Mouse (Mus musculus) testis, adult 2 months (tissue): ENCODE data around the gene Gm28305. TPM values are rescaled to one million over a fixed set of nuclear protein-coding genes. Genes with fewer than 3 reads are reported as not detected.
A peak's percentile ranks its signal among the peaks of the same experiment; 100 is the strongest.

Experiments
- H3K27ac ChIP-seq: fragments of 200-500 bp; 2 replicates; pipeline ENCODE4 v1.5.1; 2012; ENCODE audit warnings: low read depth, low read length; ENCODE audit not compliant: control insufficient read depth, insufficient read depth
- H3K27me3 ChIP-seq: fragments of 200-500 bp; 2 replicates; pipeline ENCODE4 v1.6.1; 2012; ENCODE audit warnings: mild to moderate bottlenecking, low read length, moderate library complexity; ENCODE audit not compliant: control insufficient read depth, insufficient read depth
- H3K36me3 ChIP-seq: fragments of 200-500 bp; 2 replicates; pipeline ENCODE4 v1.6.1; 2012; ENCODE audit warnings: mild to moderate bottlenecking, low read length; ENCODE audit not compliant: control insufficient read depth, insufficient read depth
- H3K4me1 ChIP-seq: fragments of 200-500 bp; 2 replicates; pipeline ENCODE4 v1.6.1; 2012; ENCODE audit warnings: low read length; ENCODE audit not compliant: control insufficient read depth, insufficient read depth
- H3K4me3 ChIP-seq: fragments of 200-500 bp; 2 replicates; pipeline ENCODE4 v1.5.1; 2012; ENCODE audit warnings: low read depth, mild to moderate bottlenecking, low read length, moderate library complexity, mixed read lengths; ENCODE audit not compliant: control insufficient read depth
- CTCF ChIP-seq: fragments of 200-500 bp; IDR thresholded peaks from 2 replicates; pipeline ENCODE4 v1.5.1; 2012; ENCODE audit warnings: low read depth, mild to moderate bottlenecking, inconsistent platforms, low read length, moderate library complexity; ENCODE audit not compliant: control insufficient read depth, insufficient read depth, insufficient replicate concordance
- POLR2A ChIP-seq: fragments of 200-500 bp; IDR thresholded peaks from 2 replicates; pipeline ENCODE4 v1.6.1; 2012; ENCODE audit warnings: low read depth, mild to moderate bottlenecking, inconsistent platforms, low read length, moderate library complexity; ENCODE audit not compliant: control insufficient read depth
- polyA plus RNA-seq: library from polyadenylated mRNA; depleted of rRNA; stranded (reverse); fragments of >200 nt; gene quantifications from 2 replicates; pipeline ENCODE4 v1.2.3, GENCODE M21; 2012

Gene Gm28305
- polyA plus RNA-seq, 1 experiment: not detected

- TF ChIP-seq CTCF (no peak), POLR2A (no peak)
- no peaks in the 10 kb centered on the region for H3K4me1 ChIP-seq
These were observed 52.5 kb downstream of the Gm28305 start for GRCm38 (mm10) chr9:104092945-104093344.

GRCm38 (mm10) chr9:104098256-104098655 lies 57.8 kb downstream of the Gm28305 start:
- no peak overlapping the region for H3K27ac ChIP-seq
- no peak for TF ChIP-seq POLR2A
- no peak for TF ChIP-seq CTCF
- H3K27me3 ChIP-seq: no peaks in the 10 kb centered on the region
- no peaks in the 10 kb centered on the region; the same call in 1 of the 2 replicates for H3K4me1 ChIP-seq
- no peak overlapping the region for H3K4me3 ChIP-seq
- H3K36me3 ChIP-seq: peaks cover 2% of the 10 kb centered on the region; the same call in 1 of the 2 replicates

More at GRCm38 (mm10) chr9:104092945-104093344, 52.5 kb downstream of the Gm28305 start:
- H3K27me3 ChIP-seq: no peaks in the 10 kb centered on the region
- no peak overlapping the region for H3K4me3 ChIP-seq
- H3K27ac ChIP-seq: no peak overlapping the region
- peaks cover 5% of the 10 kb centered on the region; the same call in 1 of the 2 replicates for H3K36me3 ChIP-seq

- Histone ChIP-seq H3K4me1 (no peaks in the 10 kb centered on the region; the same call in 1 of the 2 replicates), H3K36me3 (peaks cover 2% of the 10 kb centered on the region; the same call in 1 of the 2 replicates), H3K4me3 (peak overlapping the region; percentile 67), H3K27me3 (no peaks in the 10 kb centered on the region), H3K27ac (no peak overlapping the region)
- TF ChIP-seq CTCF: no peak
- no peak for TF ChIP-seq POLR2A
These were observed 58.6 kb downstream of the Gm28305 start for GRCm38 (mm10) chr9:104099060-104099459.

GRCm38 (mm10) chr9:104100822-104101221 lies 60.4 kb downstream of the Gm28305 start:
- no peaks in the 10 kb centered on the region; the same call in 1 of the 2 replicates for H3K36me3 ChIP-seq
- no peak overlapping the region for H3K4me3 ChIP-seq
- no peaks in the 10 kb centered on the region for H3K27me3 ChIP-seq
- TF ChIP-seq POLR2A (no peak), CTCF (no peak)
- H3K4me1 ChIP-seq: no peaks in the 10 kb centered on the region; the same call in 1 of the 2 replicates
- H3K27ac ChIP-seq: no peak overlapping the region

- Histone ChIP-seq H3K4me3 (no peak overlapping the region), H3K36me3 (no peaks in the 10 kb centered on the region), H3K27ac (no peak overlapping the region), H3K27me3 (no peaks in the 10 kb centered on the region), H3K4me1 (no peaks in the 10 kb centered on the region; the same call in 1 of the 2 replicates)
- TF ChIP-seq POLR2A (no peak), CTCF (no peak)
These were observed 61.0 kb downstream of the Gm28305 start for GRCm38 (mm10) chr9:104101458-104101857.

- Histone ChIP-seq H3K27ac (no peak overlapping the region), H3K4me3 (no peak overlapping the region), H3K4me1 (no peaks in the 10 kb centered on the region; the same call in 1 of the 2 replicates), H3K27me3 (no peaks in the 10 kb centered on the region), H3K36me3 (no peaks in the 10 kb centered on the region)
- TF ChIP-seq POLR2A: no peak
- TF ChIP-seq CTCF: no peak
These were observed 61.8 kb downstream of the Gm28305 start for GRCm38 (mm10) chr9:104102301-104102700.

- Histone ChIP-seq H3K27me3 (no peaks in the 10 kb centered on the region), H3K36me3 (no peaks in the 10 kb centered on the region), H3K4me3 (no peak overlapping the region), H3K27ac (no peak overlapping the region), H3K4me1 (no peaks in the 10 kb centered on the region; the same call in 1 of the 2 replicates)
- no peak for TF ChIP-seq CTCF
- no peak for TF ChIP-seq POLR2A
These were observed 62.4 kb downstream of the Gm28305 start for GRCm38 (mm10) chr9:104102901-104103300.
